Mouse (Mus musculus): ENCODE results near the gene Srp9. TPM values are rescaled to one million over a fixed set of nuclear protein-coding genes. Genes with fewer than 3 reads are reported as not detected.
A peak's percentile ranks its signal among the peaks of the same experiment; 100 is the strongest.

Srp9 gene
- total and polyA plus RNA-seq, 3 experiments = 29.4 to 47.6 (median 40.5) TPM

GRCm38 (mm10) chr1:182122413-182122812, 2.1 kb upstream of the Srp9 start:
- TF ChIP-seq CTCF (IDR thresholded peaks at IDR 0.05) (no peak), EP300 (IDR thresholded peaks at IDR 0.05; ENCODE audit: insufficient read depth, low read depth, low read length) (no peak), POLR2A (IDR thresholded peaks at IDR 0.05; ENCODE audit: insufficient read depth, low read depth, low read length) (no peak)
- 75% methylated on average over 4 of the region's 4 CpGs for WGBS
- H3K27me3 ChIP-seq (ENCODE audit: control insufficient read depth, insufficient read depth, low read length) = no peaks in the 10 kb centered on the region
- H3K27ac ChIP-seq = no peak overlapping the region
- intact Hi-C loops (cut with DNase I) = loop anchor here (5.0 to 10.0 kb wide), 2 partner anchors 395 to 412 kb away; no protein-coding TSS in a partner anchor
- peaks cover 5% of the 10 kb centered on the region; the same call in 1 of the 2 replicates for H3K36me3 ChIP-seq (ENCODE audit: control insufficient read depth, insufficient read depth, low read length)
- H3K79me2 ChIP-seq (replicated peaks; ENCODE audit: control insufficient read depth, insufficient read depth, low read length) = peaks cover under 1% of the 10 kb centered on the region
- no peak overlapping the region for H3K9ac ChIP-seq (ENCODE audit: low read depth, low read length)
- no peaks in the 10 kb centered on the region for H3K4me1 ChIP-seq (ENCODE audit: control insufficient read depth, insufficient read depth, low read length)
- DNase-seq = no peak
- H3K4me3 ChIP-seq = no peak overlapping the region

- peak; percentile 83 to 88 for DNase-seq
- peaks cover 5% of the 10 kb centered on the region; the same call in 1 of the 2 replicates for H3K36me3 ChIP-seq (ENCODE audit: control insufficient read depth, insufficient read depth, low read length)
- no peaks in the 10 kb centered on the region for H3K27me3 ChIP-seq (ENCODE audit: control insufficient read depth, insufficient read depth, low read length)
- WGBS = under 1% methylated on average over 33 of the region's 33 CpGs
- peak overlapping the region; percentile 76 for H3K9ac ChIP-seq (ENCODE audit: low read depth, low read length)
- peak overlapping the region; percentile 88 for H3K27ac ChIP-seq
- intact Hi-C loops (cut with DNase I) = loop anchor here (5.0 to 10.0 kb wide), 3 partner anchors 283 to 410 kb away; partner anchors contain the start of gene Lbr
- H3K79me2 ChIP-seq (replicated peaks; ENCODE audit: control insufficient read depth, insufficient read depth, low read length) = peaks cover 2% of the 10 kb centered on the region
- no peaks in the 10 kb centered on the region for H3K4me1 ChIP-seq (ENCODE audit: control insufficient read depth, insufficient read depth, low read length)
- TF ChIP-seq EP300 (IDR thresholded peaks at IDR 0.05; ENCODE audit: insufficient read depth, low read depth, low read length) (no peak), CTCF (IDR thresholded peaks at IDR 0.05) (no peak), POLR2A (IDR thresholded peaks at IDR 0.05; ENCODE audit: insufficient read depth, low read depth, low read length) (no peak; the same call in 1 of the 2 replicates)
- H3K4me3 ChIP-seq = peak overlapping the region; percentile 97
Measured at GRCm38 (mm10) chr1:182124924-182125368, 409 bp downstream of the Srp9 start.

- no peak overlapping the region for H3K27ac ChIP-seq
- DNase-seq = no peak
- peaks cover 2% of the 10 kb centered on the region; the same call in 1 of the 2 replicates for H3K36me3 ChIP-seq (ENCODE audit: control insufficient read depth, insufficient read depth, low read length)
- TF ChIP-seq CTCF (IDR thresholded peaks at IDR 0.05) (peak; percentile 78), POLR2A (IDR thresholded peaks at IDR 0.05; ENCODE audit: insufficient read depth, low read depth, low read length) (no peak)
- intact Hi-C loops (cut with DNase I) = no loop called here
- no peak overlapping the region for H3K4me3 ChIP-seq
- H3K79me2 ChIP-seq (replicated peaks; ENCODE audit: control insufficient read depth, insufficient read depth, low read length) = peaks cover 2% of the 10 kb centered on the region
- H3K27me3 ChIP-seq (ENCODE audit: control insufficient read depth, insufficient read depth, low read length) = no peaks in the 10 kb centered on the region
- H3K4me1 ChIP-seq (ENCODE audit: control insufficient read depth, insufficient read depth, low read length) = no peaks in the 10 kb centered on the region
- H3K9ac ChIP-seq (ENCODE audit: low read depth, low read length) = no peak overlapping the region
- 56% methylated on average over 2 of the region's 2 CpGs for WGBS
Measured at GRCm38 (mm10) chr1:182130830-182131229, 6.3 kb downstream of the Srp9 start.

- TF ChIP-seq EP300 (IDR thresholded peaks at IDR 0.05; ENCODE audit: insufficient read depth, low read depth, low read length) = no peak
- no peak for TF ChIP-seq CTCF (IDR thresholded peaks at IDR 0.05)
- TF ChIP-seq POLR2A (IDR thresholded peaks at IDR 0.05; ENCODE audit: insufficient read depth, low read depth, low read length) = no peak
- intact Hi-C loops (cut with DNase I) = no loop called here
- H3K27ac ChIP-seq = no peak overlapping the region
Measured at GRCm38 (mm10) chr1:182137204-182138125, 12.9 kb downstream of the Srp9 start.

GRCm38 (mm10) chr1:182138172-182138571, 13.6 kb downstream of the Srp9 start:
- TF ChIP-seq POLR2A (IDR thresholded peaks at IDR 0.05; ENCODE audit: insufficient read depth, low read depth, low read length) (no peak), CTCF (IDR thresholded peaks at IDR 0.05) (peak; percentile 8; the same call in 1 of the 2 replicates), EP300 (IDR thresholded peaks at IDR 0.05; ENCODE audit: insufficient read depth, low read depth, low read length) (no peak)
- Histone ChIP-seq H3K27me3 (ENCODE audit: control insufficient read depth, insufficient read depth, low read length) (no peaks in the 10 kb centered on the region), H3K4me1 (ENCODE audit: control insufficient read depth, insufficient read depth, low read length) (no peaks in the 10 kb centered on the region), H3K9ac (ENCODE audit: low read depth, low read length) (no peak overlapping the region), H3K4me3 (no peak overlapping the region), H3K36me3 (ENCODE audit: control insufficient read depth, insufficient read depth, low read length) (no peaks in the 10 kb centered on the region), H3K79me2 (replicated peaks; ENCODE audit: control insufficient read depth, insufficient read depth, low read length) (no peaks in the 10 kb centered on the region), H3K27ac (no peak overlapping the region)
- 83% methylated on average over 8 of the region's 8 CpGs for WGBS
- no peak for DNase-seq
- intact Hi-C loops (cut with DNase I) = no loop called here

More at GRCm38 (mm10) chr1:182137204-182138125, 12.9 kb downstream of the Srp9 start:
- Histone ChIP-seq H3K4me3 (no peak overlapping the region), H3K79me2 (replicated peaks; ENCODE audit: control insufficient read depth, insufficient read depth, low read length) (no peaks in the 10 kb centered on the region), H3K27me3 (ENCODE audit: control insufficient read depth, insufficient read depth, low read length) (no peaks in the 10 kb centered on the region), H3K36me3 (ENCODE audit: control insufficient read depth, insufficient read depth, low read length) (no peaks in the 10 kb centered on the region), H3K4me1 (ENCODE audit: control insufficient read depth, insufficient read depth, low read length) (no peaks in the 10 kb centered on the region), H3K9ac (ENCODE audit: low read depth, low read length) (no peak overlapping the region)
- WGBS = 46% methylated on average over 28 of the region's 28 CpGs
- DNase-seq = no peak

- no peaks in the 10 kb centered on the region for H3K27me3 ChIP-seq (ENCODE audit: control insufficient read depth, insufficient read depth, low read length)
- TF ChIP-seq EP300 (IDR thresholded peaks at IDR 0.05; ENCODE audit: insufficient read depth, low read depth, low read length) (no peak), CTCF (IDR thresholded peaks at IDR 0.05) (no peak), POLR2A (IDR thresholded peaks at IDR 0.05; ENCODE audit: insufficient read depth, low read depth, low read length) (no peak)
- H3K4me1 ChIP-seq (ENCODE audit: control insufficient read depth, insufficient read depth, low read length) = no peaks in the 10 kb centered on the region
- H3K4me3 ChIP-seq = no peak overlapping the region
- WGBS = 36% methylated on average over 9 of the region's 9 CpGs
- H3K79me2 ChIP-seq (replicated peaks; ENCODE audit: control insufficient read depth, insufficient read depth, low read length) = no peaks in the 10 kb centered on the region
- no peak overlapping the region for H3K9ac ChIP-seq (ENCODE audit: low read depth, low read length)
- intact Hi-C loops (cut with DNase I) = loop anchor here (1.0 kb wide), 1 partner anchor 252 kb away; no protein-coding TSS in a partner anchor
- H3K36me3 ChIP-seq (ENCODE audit: control insufficient read depth, insufficient read depth, low read length) = no peaks in the 10 kb centered on the region
- H3K27ac ChIP-seq = no peak overlapping the region
- DNase-seq = no peak
Measured at GRCm38 (mm10) chr1:182139937-182140336, 15.4 kb downstream of the Srp9 start.

All from heart, adult 2 months (tissue).